Mouse (Mus musculus) neural tube, embryonic 15.5 days (tissue): Measurements from ENCODE around the gene Dkc1. TPM values are rescaled to one million over a fixed set of nuclear protein-coding genes. Genes with fewer than 3 reads are reported as not detected.

Experiments used
- ATAC-seq: fragments of 200-750 bp; cut with Nextera tagmentation; 2 replicates; pipeline ENCODE4 v1.8.0; 2017; ENCODE audit warnings: mild to moderate bottlenecking, moderate TSS enrichment, moderate library complexity; ENCODE audit not compliant: low FRiP score
- H3K27ac ChIP-seq: fragments of 300-500 bp; sonication (generic); replicated peaks from 2 replicates; pipeline ENCODE4 v1.5.1; 2015; ENCODE audit warnings: mild to moderate bottlenecking, inconsistent platforms
- H3K27me3 ChIP-seq: fragments of 300-500 bp; sonication (generic); replicated peaks from 2 replicates; pipeline ENCODE4 v1.6.1; 2015; ENCODE audit warnings: inconsistent platforms
- H3K36me3 ChIP-seq: fragments of 300-500 bp; sonication (generic); 2 replicates; pipeline ENCODE4 v1.6.1; 2015; ENCODE audit warnings: inconsistent platforms
- H3K4me1 ChIP-seq: fragments of 300-500 bp; sonication (generic); 2 replicates; pipeline ENCODE4 v1.6.1; 2015; ENCODE audit warnings: inconsistent platforms
- H3K4me2 ChIP-seq: fragments of 300-500 bp; sonication (generic); 2 replicates; pipeline ENCODE4 v1.6.1; 2015; ENCODE audit warnings: inconsistent platforms, mild to moderate bottlenecking, moderate library complexity
- H3K4me3 ChIP-seq: fragments of 300-500 bp; sonication (generic); replicated peaks from 2 replicates; pipeline ENCODE4 v1.5.1; 2015; ENCODE audit warnings: mild to moderate bottlenecking, inconsistent platforms
- H3K9ac ChIP-seq: fragments of 300-500 bp; sonication (generic); replicated peaks from 2 replicates; pipeline ENCODE4 v1.6.1; 2015; ENCODE audit warnings: mild to moderate bottlenecking, inconsistent platforms
- H3K9me3 ChIP-seq: fragments of 300-500 bp; sonication (generic); replicated peaks from 2 replicates; pipeline ENCODE4 v1.6.1; 2016; ENCODE audit warnings: inconsistent platforms
- WGBS: fragments of 180-500 bp; shearing (Covaris S2); methylation state at CpG from one replicate; pipeline ENCODE4 v1.1.7; 2015; ENCODE audit warnings: mixed read lengths; 5-methylcytosine and 5-hydroxymethylcytosine counted together
- polyA plus RNA-seq: library from polyadenylated mRNA; unstranded; fragments of >200 nt; fragmentation: Nextera tagmentation; extraction: Ambion mirVana; gene quantifications from 2 replicates; pipeline ENCODE4 v1.2.1, GENCODE M21; 2015

Gene Dkc1
- polyA plus RNA-seq, 1 experiment from 2014 or later: 46.2 TPM

GRCm38 (mm10) chrX:75150304-75150703 lies 54.6 kb downstream of the Dkc1 start:
- Histone ChIP-seq H3K27ac (no peak overlapping the region), H3K36me3 (no peaks in the 10 kb centered on the region), H3K27me3 (no peaks in the 10 kb centered on the region), H3K9me3 (no peaks in the 10 kb centered on the region), H3K4me1 (no peaks in the 10 kb centered on the region), H3K9ac (no peak overlapping the region), H3K4me2 (no peak overlapping the region), H3K4me3 (no peak overlapping the region)
- no peak for ATAC-seq
- 81% methylated on average over 2 of the region's 2 CpGs for WGBS

GRCm38 (mm10) chrX:75152249-75152648 lies 56.6 kb downstream of the Dkc1 start:
- WGBS: 61% methylated on average over 1 of the region's 1 CpGs
- ATAC-seq: no peak
- no peaks in the 10 kb centered on the region for H3K9me3 ChIP-seq
- no peaks in the 10 kb centered on the region for H3K36me3 ChIP-seq
- no peak overlapping the region for H3K4me3 ChIP-seq
- H3K9ac ChIP-seq: no peak overlapping the region
- H3K4me1 ChIP-seq: no peaks in the 10 kb centered on the region
- H3K4me2 ChIP-seq: no peak overlapping the region
- H3K27ac ChIP-seq: no peak overlapping the region
- no peaks in the 10 kb centered on the region for H3K27me3 ChIP-seq

- peak overlapping the region; percentile 32; the same call in 1 of the 2 replicates for H3K9ac ChIP-seq
- ATAC-seq: no peak
- 29% methylated on average over 28 of the region's 49 CpGs for WGBS
- peak overlapping the region; percentile 45 for H3K4me3 ChIP-seq
- H3K4me1 ChIP-seq: no peaks in the 10 kb centered on the region
- H3K4me2 ChIP-seq: peak overlapping the region; percentile 68
- H3K9me3 ChIP-seq: no peaks in the 10 kb centered on the region
- H3K36me3 ChIP-seq: no peaks in the 10 kb centered on the region
- H3K27me3 ChIP-seq: no peaks in the 10 kb centered on the region
- H3K27ac ChIP-seq: no peak overlapping the region
These were observed 60.1 kb downstream of the Dkc1 start for GRCm38 (mm10) chrX:75155576-75156243.

Other genes with a start within 250 kb of the Dkc1 start
- gene Gab3, start 10.4 kb upstream of the Dkc1 start, polyA plus RNA-seq: 3.4 and 3.7 TPM in 2 replicates
- gene Mpp1, start 35.2 kb downstream of the Dkc1 start, polyA plus RNA-seq: 32.6 and 44.6 TPM in 2 replicates
- not detected in 2 replicates for gene Smim9, start 67.9 kb downstream of the Dkc1 start, polyA plus RNA-seq